Comparison of ENCODE assay signal across 19 mouse cellular contexts in the genomic region with DNA sequence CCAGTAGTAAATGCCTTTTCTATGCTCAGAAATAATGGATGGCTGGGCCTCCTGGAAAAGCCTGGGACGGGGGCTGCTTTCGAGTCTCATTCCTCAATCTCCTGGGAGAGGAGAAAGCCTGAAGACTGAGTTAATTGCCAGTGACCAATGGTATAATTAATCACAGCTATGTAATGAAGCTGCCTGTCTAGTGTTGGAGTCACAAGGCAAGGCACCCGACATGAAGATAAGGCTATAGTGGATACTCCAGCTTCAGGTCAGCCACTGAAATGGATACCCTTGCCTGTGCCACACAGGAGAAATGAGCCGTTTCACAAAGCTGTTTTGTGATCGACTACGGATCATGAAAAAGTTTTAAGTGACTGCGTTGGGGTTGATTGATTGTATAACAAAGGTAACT. TPM values are rescaled to one million over a fixed set of nuclear protein-coding genes. Genes with fewer than 3 reads are reported as not detected.
DNase-seq lines count a peak whose midpoint lies in the region; ATAC-seq and TF ChIP-seq lines count a peak whose summit lies in the region.
"Had no signal": no experiment of that assay in that cellular context is flagged by ENCODE, and none has a peak within 500 bp of the region (broad histone marks: within the 10 kb centered on the region; RNA-seq: fewer than 3 reads in every experiment).

No protein-coding gene starts in this region.

- DNase-seq in heart, adult 2 months = no peak
- no peak for DNase-seq in kidney, postnatal 14 days
- no peak for DNase-seq in hindbrain, embryonic 14.5 days (ENCODE audit: low spot score)
- DNase-seq: adrenal gland, adult 8-10 months; B cell, adult 2 months; cerebellum, postnatal 10 days; liver; lung, postnatal 14 days; thymus, postnatal 4 days had no signal

- H3K36me3 ChIP-seq in heart, adult 2 months (ENCODE audit: control insufficient read depth, insufficient read depth, low read length) = peaks cover 44% of the 10 kb centered on the region
- H3K36me3 ChIP-seq in heart, embryonic 11.5 days (ENCODE audit: control insufficient read depth, insufficient read depth, low read length) = no peaks in the 10 kb centered on the region
- no peaks in the 10 kb centered on the region for H3K36me3 ChIP-seq in kidney, embryonic 15.5 days
- no peaks in the 10 kb centered on the region for H3K36me3 ChIP-seq in hindbrain, embryonic 14.5 days (replicated peaks; ENCODE audit: control insufficient read depth, insufficient read depth)
- H3K36me3 ChIP-seq: embryonic facial prominence, embryonic 13.5 days had no signal

- no peak overlapping the region for H3K9ac ChIP-seq in heart, adult 2 months (ENCODE audit: low read depth, low read length)
- H3K9ac ChIP-seq in heart, embryonic 11.5 days (ENCODE audit: low read depth, low read length) = no peak overlapping the region
- no peak overlapping the region for H3K9ac ChIP-seq in kidney, embryonic 15.5 days
- no peak overlapping the region for H3K9ac ChIP-seq in hindbrain, embryonic 14.5 days
- H3K9ac ChIP-seq: embryonic facial prominence, embryonic 13.5 days had no signal

- H3K27ac ChIP-seq in heart, adult 2 months = peak overlapping the region; percentile 87
- H3K27ac ChIP-seq in heart, embryonic 11.5 days (ENCODE audit: low read depth, low read length) = no peak overlapping the region
- no peak overlapping the region for H3K27ac ChIP-seq in kidney, embryonic 15.5 days
- peak overlapping the region; percentile 99 for H3K27ac ChIP-seq in bone marrow macrophage, adult 2 months (ENCODE audit: insufficient read depth, low read depth, low read length)
- H3K27ac ChIP-seq in hindbrain, embryonic 14.5 days = 0 out of 2 replicates have a peak overlapping the region, but pooled peaks have one; percentile 3
- H3K27ac ChIP-seq: embryonic facial prominence, embryonic 13.5 days; forebrain, embryonic 10.5 days had no signal

- peaks cover 26% of the 10 kb centered on the region for H3K4me1 ChIP-seq in heart, adult 2 months (ENCODE audit: control insufficient read depth, insufficient read depth, low read length)
- H3K4me1 ChIP-seq in heart, embryonic 11.5 days (ENCODE audit: control insufficient read depth, insufficient read depth, low read length) = peaks cover 5% of the 10 kb centered on the region
- peaks cover 29% of the 10 kb centered on the region for H3K4me1 ChIP-seq in kidney, embryonic 15.5 days
- peaks cover 62% of the 10 kb centered on the region for H3K4me1 ChIP-seq in bone marrow macrophage, adult 2 months (ENCODE audit: control insufficient read depth, insufficient read depth, low read length)
- H3K4me1 ChIP-seq in hindbrain, embryonic 14.5 days (replicated peaks; ENCODE audit: control insufficient read depth, insufficient read depth, low read length) = peaks cover 24% of the 10 kb centered on the region

- no peak for ATAC-seq in heart, embryonic 11.5 days (replicated peaks; ENCODE audit: insufficient number of reproducible peaks, low FRiP score, low TSS enrichment)
- peak; percentile 86 for ATAC-seq in kidney, embryonic 15.5 days (replicated peaks; ENCODE audit: low FRiP score)
- ATAC-seq in hindbrain, embryonic 14.5 days (ENCODE audit: low FRiP score) = no peak
- ATAC-seq in CD4-positive, CD25-positive, alpha-beta regulatory T cell, adult 4 months = no peak
- ATAC-seq: midbrain, embryonic 16.5 days had no signal

- H3K79me2 ChIP-seq in heart, adult 2 months (replicated peaks; ENCODE audit: control insufficient read depth, insufficient read depth, low read length) = peaks cover 3% of the 10 kb centered on the region; the same call in 1 of the 2 replicates

- H3K4me3 ChIP-seq in heart, adult 2 months = no peak overlapping the region
- H3K4me3 ChIP-seq in heart, embryonic 11.5 days (ENCODE audit: low read depth, low read length) = no peak overlapping the region
- H3K4me3 ChIP-seq in kidney, embryonic 15.5 days (replicated peaks) = no peak overlapping the region
- no peak overlapping the region for H3K4me3 ChIP-seq in bone marrow macrophage, adult 2 months (ENCODE audit: insufficient read depth, low read length)
- H3K4me3 ChIP-seq in hindbrain, embryonic 14.5 days (replicated peaks; ENCODE audit: low read length) = no peak overlapping the region
- H3K4me3 ChIP-seq: embryonic facial prominence, embryonic 13.5 days; forebrain, embryonic 10.5 days had no signal

- H3K4me2 ChIP-seq in heart, embryonic 11.5 days = no peak overlapping the region
- H3K4me2 ChIP-seq in kidney, embryonic 15.5 days = no peak overlapping the region
- 0 out of 2 replicates have a peak overlapping the region, but pooled peaks have one; percentile 6 for H3K4me2 ChIP-seq in hindbrain, embryonic 14.5 days (replicated peaks)
- H3K4me2 ChIP-seq: embryonic facial prominence, embryonic 13.5 days had no signal

- no peaks in the 10 kb centered on the region for H3K9me3 ChIP-seq in heart, embryonic 11.5 days (replicated peaks; ENCODE audit: control insufficient read depth, low read length)
- no peaks in the 10 kb centered on the region for H3K9me3 ChIP-seq in kidney, embryonic 15.5 days (replicated peaks)
- H3K9me3 ChIP-seq in hindbrain, embryonic 14.5 days (ENCODE audit: control insufficient read depth, low read length) = no peaks in the 10 kb centered on the region
- H3K9me3 ChIP-seq: embryonic facial prominence, embryonic 13.5 days; forebrain, embryonic 10.5 days had no signal

- intact Hi-C loops in heart, adult 2 months (cut with DNase I) = no loop called here

- 69% methylated on average over 7 of the region's 7 CpGs for WGBS in heart, adult 2 months
- 62% methylated on average over 7 of the region's 7 CpGs for WGBS in heart, embryonic 11.5 days (ENCODE audit: insufficient replicate concordance)
- 23% methylated on average over 7 of the region's 7 CpGs for WGBS in kidney, embryonic 15.5 days
- WGBS in hindbrain, embryonic 14.5 days = 28% methylated on average over 7 of the region's 7 CpGs

- TF ChIP-seq CTCF in heart, adult 2 months (IDR thresholded peaks at IDR 0.05) = no peak
- TF ChIP-seq CTCF in bone marrow macrophage, adult 2 months (IDR thresholded peaks at IDR 0.05; ENCODE audit: low read depth, low read length) = no peak

- no peak for TF ChIP-seq EP300 in heart, adult 2 months (IDR thresholded peaks at IDR 0.05; ENCODE audit: insufficient read depth, low read depth, low read length)

- TF ChIP-seq POLR2A in heart, adult 2 months (IDR thresholded peaks at IDR 0.05; ENCODE audit: insufficient read depth, low read depth, low read length) = no peak
- no peak for TF ChIP-seq POLR2A in bone marrow macrophage, adult 2 months (IDR thresholded peaks at IDR 0.05; ENCODE audit: borderline replicate concordance, low read depth, low read length)

- no peaks in the 10 kb centered on the region for H3K27me3 ChIP-seq in heart, adult 2 months (ENCODE audit: control insufficient read depth, insufficient read depth, low read length)
- no peaks in the 10 kb centered on the region for H3K27me3 ChIP-seq in heart, embryonic 11.5 days (ENCODE audit: control insufficient read depth, insufficient read depth, low read length)
- H3K27me3 ChIP-seq in kidney, embryonic 15.5 days = no peaks in the 10 kb centered on the region
- H3K27me3 ChIP-seq in hindbrain, embryonic 14.5 days (ENCODE audit: control insufficient read depth, insufficient read depth, low read length) = no peaks in the 10 kb centered on the region
- H3K27me3 ChIP-seq: embryonic facial prominence, embryonic 13.5 days had no signal

RNA-seq across cellular contexts. Expression of gene Gm10300, which starts 36.5 kb away (rescaled TPM):
- total RNA-seq in heart, adult 2 months (2021) = under 1 TPM; 0.11 to 0.13 TPM
- polyA plus RNA-seq in heart, adult 2 months (2012; rRNA removed) = 0.08 and 0.12 TPM in 2 replicates
- 0.10 and 0.20 TPM in 2 replicates for polyA plus RNA-seq in heart, embryonic 11.5 days (2014; fragmentation: Nextera tagmentation; extraction: Ambion mirVana)
- polyA plus RNA-seq in kidney, embryonic 15.5 days (2015; fragmentation: Nextera tagmentation; extraction: Ambion mirVana) = 0.09 TPM in 2 replicates
- 0.24 TPM in 1 of 2 replicates, not detected in the other for polyA plus RNA-seq in bone marrow macrophage, adult 2 months (2012; ENCODE audit: insufficient read depth, insufficient read length, missing spikeins)
- not detected in 2 replicates for polyA plus RNA-seq in hindbrain, embryonic 14.5 days (2014; fragmentation: Nextera tagmentation; extraction: Ambion mirVana)
- not detected for polyA plus RNA-seq in CD4-positive, CD25-positive, alpha-beta regulatory T cell, adult 4 months (2017; shearing (Covaris generic))
- total RNA-seq: ES-E14 had no signal
- polyA plus RNA-seq: forebrain, embryonic 10.5 days; inflammation-experienced regulatory T-cells, adult 6 months; midbrain, embryonic 16.5 days; stomach, postnatal 0 days had no signal

RNA-seq across cellular contexts. Expression of gene Epb41, which starts 37.1 kb away (rescaled TPM):
- 100 to 1,000 TPM; 128 to 256 TPM for total RNA-seq in heart, adult 2 months (2021)
- polyA plus RNA-seq in heart, adult 2 months (2012; rRNA removed) = 58.7 and 62.5 TPM in 2 replicates
- polyA plus RNA-seq in heart, embryonic 11.5 days (2014; fragmentation: Nextera tagmentation; extraction: Ambion mirVana) = 67.5 and 73.2 TPM in 2 replicates
- 65.1 and 67.1 TPM in 2 replicates for polyA plus RNA-seq in kidney, embryonic 15.5 days (2015; fragmentation: Nextera tagmentation; extraction: Ambion mirVana)
- 79.8 and 84.7 TPM in 2 replicates for polyA plus RNA-seq in bone marrow macrophage, adult 2 months (2012; ENCODE audit: insufficient read depth, insufficient read length, missing spikeins)
- polyA plus RNA-seq in hindbrain, embryonic 14.5 days (2014; fragmentation: Nextera tagmentation; extraction: Ambion mirVana) = 73.3 and 82.9 TPM in 2 replicates
- polyA plus RNA-seq in CD4-positive, CD25-positive, alpha-beta regulatory T cell, adult 4 months (2017; shearing (Covaris generic)) = 10 to 100 TPM; 32.3 to 35.4 TPM

Comparison
In these comparisons a context has a peak if more than half of its experiments do, and no peak if none do; other contexts are left out.
1. H3K27ac ChIP-seq: peak in heart, adult 2 months (single experiment), bone marrow macrophage, adult 2 months (single experiment) and hindbrain, embryonic 14.5 days (single experiment); none in heart, embryonic 11.5 days (single experiment) and kidney, embryonic 15.5 days (single experiment).